Mouse (Mus musculus) thymus, postnatal 14 days (tissue): ENCODE results near the gene Sema3c.

ENCODE experiments used
- DNase-seq: peaks from one replicate; pipeline ENCODE4 v3.0.0; 2021

Gene Sema3c

GRCm38 (mm10) chr5:17648865-17649542 is 74.9 kb downstream of the Sema3c start:
- DNase-seq = no peak

- no peak for DNase-seq
Observed at GRCm38 (mm10) chr5:17661223-17661622, 87.1 kb downstream of the Sema3c start.

- no peak for DNase-seq
Observed at GRCm38 (mm10) chr5:17671356-17671755, 97.3 kb downstream of the Sema3c start.

GRCm38 (mm10) chr5:17680862-17681261 is 106.8 kb downstream of the Sema3c start:
- DNase-seq = no peak

- DNase-seq = no peak
Observed at GRCm38 (mm10) chr5:17689121-17689520, 115.0 kb downstream of the Sema3c start.

- no peak for DNase-seq
Observed at GRCm38 (mm10) chr5:17689604-17690003, 115.5 kb downstream of the Sema3c start.

GRCm38 (mm10) chr5:17695366-17695765 is 121.3 kb downstream of the Sema3c start:
- no peak for DNase-seq

- no peak for DNase-seq
Observed at GRCm38 (mm10) chr5:17698905-17699304, 124.8 kb downstream of the Sema3c start.

GRCm38 (mm10) chr5:17704160-17704559 is 130.1 kb downstream of the Sema3c start:
- no peak for DNase-seq

- no peak for DNase-seq
Observed at GRCm38 (mm10) chr5:17707086-17707485, 133.0 kb downstream of the Sema3c start.

GRCm38 (mm10) chr5:17712374-17712773 is 138.3 kb downstream of the Sema3c start:
- DNase-seq = no peak

GRCm38 (mm10) chr5:17715206-17715605 is 141.1 kb downstream of the Sema3c start:
- DNase-seq = no peak

GRCm38 (mm10) chr5:17720011-17720410 is 145.9 kb downstream of the Sema3c start:
- no peak for DNase-seq

GRCm38 (mm10) chr5:17724031-17724430 is 149.9 kb downstream of the Sema3c start:
- no peak for DNase-seq

- no peak for DNase-seq
Observed at GRCm38 (mm10) chr5:17728047-17728446, 154.0 kb downstream of the Sema3c start.

GRCm38 (mm10) chr5:17739805-17740204 is 165.7 kb downstream of the Sema3c start:
- DNase-seq = no peak

GRCm38 (mm10) chr5:17746520-17746919 is 172.4 kb downstream of the Sema3c start:
- no peak for DNase-seq

GRCm38 (mm10) chr5:17747143-17747542 is 173.1 kb downstream of the Sema3c start:
- no peak for DNase-seq

- DNase-seq = no peak
Observed at GRCm38 (mm10) chr5:17748293-17748692, 174.2 kb downstream of the Sema3c start.

GRCm38 (mm10) chr5:17753471-17754005 is 179.5 kb downstream of the Sema3c start:
- no peak for DNase-seq

- no peak for DNase-seq
Observed at GRCm38 (mm10) chr5:17766006-17766677, 192.1 kb downstream of the Sema3c start.

GRCm38 (mm10) chr5:17770328-17770727 is 196.2 kb downstream of the Sema3c start:
- DNase-seq = no peak

GRCm38 (mm10) chr5:17776571-17776970 is 202.5 kb downstream of the Sema3c start:
- peak; percentile 37 for DNase-seq
